Mouse (Mus musculus): ENCODE measurements around the gene Mid2.
A peak's percentile ranks its signal among the peaks of the same experiment; 100 is the strongest.
"Not testable (repeated sequence)": the region's sequence is repeated elsewhere in the genome, so short reads cannot be mapped to it uniquely, and the experiment has no call there.

The Mid2 gene

DNA sequence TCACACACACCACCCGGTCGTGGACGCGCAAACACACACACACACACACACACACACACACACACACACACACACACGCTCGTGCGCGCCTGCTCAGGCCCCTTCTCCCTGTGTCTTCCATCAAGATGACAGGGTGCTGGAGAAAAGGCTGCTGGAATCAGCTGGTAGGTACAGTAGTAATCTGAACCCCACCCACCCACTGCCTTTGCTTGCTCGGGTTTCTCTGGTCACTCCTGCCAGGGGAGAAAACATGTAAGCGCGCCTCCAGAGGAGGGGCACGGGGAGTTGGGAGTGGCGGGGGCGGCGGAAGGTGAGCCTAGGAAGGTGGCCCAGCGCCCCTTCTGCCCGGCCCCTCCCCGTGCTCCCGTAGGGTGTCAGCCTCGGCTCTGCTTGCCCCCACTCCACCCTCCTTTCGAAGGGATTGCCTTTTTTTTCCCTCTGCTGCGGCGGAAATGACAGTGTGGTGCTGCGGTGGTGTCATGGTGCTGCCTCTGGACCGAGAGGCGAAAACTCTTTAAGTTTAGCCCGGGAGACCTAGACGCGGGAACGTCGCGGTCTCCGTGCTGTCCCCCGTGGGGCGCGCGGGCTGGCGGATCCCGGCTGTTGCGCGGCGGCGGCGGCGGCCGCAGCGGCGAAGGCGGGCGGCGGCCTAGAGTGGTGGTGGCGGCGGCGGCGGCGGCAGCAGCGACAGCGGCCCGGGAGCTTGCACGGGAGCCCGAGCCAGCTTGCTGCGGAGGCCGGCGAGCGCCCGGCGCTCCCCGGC lies at the start of gene Mid2:
Gene Mid2 (plus strand): TSS at position 121 of the 763 bp plus-strand sequence.
- DNase-seq (ENCODE audit: low spot score) = peak; percentile 40

DNA sequence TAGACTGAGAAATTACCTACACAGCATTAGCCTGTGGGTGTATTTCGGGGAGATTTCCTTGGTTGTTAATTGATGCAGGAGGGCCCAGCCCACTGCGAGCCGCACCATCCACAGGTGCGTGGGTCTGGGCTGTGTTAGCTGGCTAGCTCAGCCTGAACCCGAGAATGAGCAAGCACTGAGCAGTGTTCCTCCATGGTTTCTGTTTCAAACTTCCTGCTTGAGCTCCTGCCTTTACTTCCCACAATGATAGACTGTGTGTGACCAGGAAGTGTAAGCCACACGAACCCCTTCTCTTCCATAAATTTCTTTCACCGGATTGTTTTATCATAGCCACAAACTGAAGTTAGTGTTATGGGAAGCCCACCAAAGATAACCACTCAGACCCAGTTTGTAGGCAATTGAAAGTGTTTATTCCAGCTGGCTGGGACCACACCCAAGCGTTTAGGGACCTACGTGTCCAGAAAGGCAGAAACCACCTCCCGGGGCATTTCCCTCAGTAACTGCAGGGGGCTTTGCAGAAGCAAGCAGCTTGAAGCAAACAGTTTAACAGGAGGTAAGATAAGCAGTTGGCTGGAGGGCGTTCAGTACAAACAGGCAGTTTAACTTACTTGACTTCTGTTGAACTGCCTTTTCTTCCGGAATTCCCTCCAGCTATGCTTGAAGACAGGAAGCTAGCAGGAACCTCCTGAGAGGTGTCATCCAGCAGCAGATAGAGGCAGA lies 39.4 kb upstream of the Mid2 start:
- DNase-seq (ENCODE audit: low spot score) = no peak

DNA sequence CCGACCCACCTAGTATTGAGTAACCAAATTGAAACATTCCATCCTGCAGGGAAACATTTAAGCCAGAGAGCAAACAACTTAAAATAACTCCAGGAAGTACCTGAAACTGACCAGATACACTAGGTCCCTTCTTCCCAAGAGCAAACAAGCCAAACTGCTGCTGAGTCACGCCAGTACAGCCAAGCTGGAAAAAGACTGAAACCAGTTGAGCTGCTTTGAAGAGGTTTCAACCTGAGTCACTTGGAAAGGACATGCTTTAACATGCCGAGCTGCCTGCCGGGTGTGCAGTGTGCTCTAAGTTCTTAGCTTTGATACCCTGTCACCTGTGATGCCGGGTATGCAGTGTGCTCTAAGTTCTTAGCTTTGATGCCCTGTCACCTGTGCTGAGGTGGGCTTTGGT lies 26.4 kb upstream of the Mid2 start:
- DNase-seq (ENCODE audit: low spot score) = no peak

DNA sequence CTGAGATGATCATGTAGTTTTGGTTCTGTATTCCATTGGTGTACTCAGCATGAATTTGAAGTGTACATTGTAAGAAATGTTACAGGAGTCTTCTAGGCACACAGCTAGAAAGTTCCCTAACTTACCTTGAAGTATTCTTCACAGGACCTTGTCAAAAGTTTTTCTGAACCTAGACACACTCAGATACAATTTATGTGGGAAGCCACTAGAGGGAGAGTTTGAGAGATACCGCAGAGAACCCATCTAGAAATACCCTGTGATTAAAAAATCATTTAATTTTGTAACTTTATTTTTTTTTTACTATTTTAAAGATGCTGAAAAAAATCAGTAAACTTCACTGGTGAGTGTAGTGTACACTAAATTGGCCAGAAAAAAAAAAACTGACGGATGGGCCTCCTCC lies 24.8 kb upstream of the Mid2 start:
- no peak for DNase-seq (ENCODE audit: low spot score)

DNA sequence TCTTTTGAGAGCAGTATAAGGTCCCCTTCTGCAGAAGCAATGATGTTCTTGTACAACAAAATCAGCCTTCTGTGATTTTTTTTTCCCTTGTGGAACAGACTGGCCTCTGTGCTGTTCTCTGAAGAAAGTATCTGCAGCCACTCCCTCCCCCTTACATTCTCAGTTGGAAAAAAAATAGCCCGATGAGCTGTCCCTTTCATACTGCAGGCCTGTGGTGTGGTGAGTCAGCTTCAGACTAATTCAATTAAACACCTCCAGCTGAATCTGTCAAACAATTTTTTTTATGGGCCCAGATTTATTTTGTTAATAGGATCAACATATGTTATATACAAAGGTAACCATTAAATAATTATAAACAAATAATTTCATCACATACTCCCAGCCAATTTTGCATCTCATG lies 3.7 kb upstream of the Mid2 start:
- DNase-seq (ENCODE audit: low spot score) = no peak

DNA sequence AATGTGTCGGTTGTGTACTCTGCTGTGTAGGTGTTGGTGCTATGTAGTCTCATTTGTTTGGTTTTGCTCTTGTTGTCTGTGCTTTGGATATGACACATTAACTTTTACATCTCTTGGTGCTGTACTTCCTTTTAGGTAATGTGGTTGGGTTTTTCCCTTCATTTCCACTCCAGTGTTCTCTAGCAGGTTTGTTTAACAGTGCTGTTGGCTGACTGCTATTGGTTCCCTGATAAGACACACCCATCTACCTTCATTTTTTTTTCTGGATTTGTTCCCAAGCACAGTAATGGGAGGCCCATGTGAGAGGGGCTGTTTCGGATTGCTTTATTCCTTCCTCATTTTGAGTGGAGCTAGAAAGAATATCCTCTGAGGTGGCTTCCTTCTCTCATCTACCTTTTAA lies 883 bp upstream of the Mid2 start:
- no peak for DNase-seq (ENCODE audit: low spot score)

DNA sequence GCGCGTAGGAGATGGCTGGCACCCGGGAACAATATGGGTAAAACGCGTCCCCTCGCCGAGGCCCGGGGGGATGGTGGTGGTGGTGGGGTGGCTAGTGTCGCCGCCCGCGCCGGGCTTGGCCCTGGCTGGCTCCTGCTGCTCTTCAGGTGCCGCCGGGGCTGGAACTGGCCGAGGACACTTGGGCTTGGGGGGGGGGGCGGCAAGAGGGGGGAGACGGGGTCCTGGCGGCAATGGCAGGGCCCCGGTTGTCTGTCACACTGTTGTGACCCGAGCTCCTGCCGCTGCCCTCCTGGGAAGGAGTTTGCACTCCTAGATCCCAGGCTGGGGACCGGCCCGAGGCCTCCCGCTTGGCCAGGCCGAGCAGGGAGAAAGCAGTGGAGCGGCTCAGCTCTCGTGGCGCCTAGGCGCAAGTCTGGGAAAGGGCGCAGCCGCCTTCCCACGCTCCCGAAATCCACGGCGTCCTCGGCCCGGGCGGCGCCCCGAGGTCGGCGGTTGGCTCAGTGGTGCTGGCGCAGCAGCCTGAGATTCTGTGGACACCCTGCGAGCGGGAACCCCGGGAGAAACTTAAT lies 927 bp downstream of the Mid2 start:
- DNase-seq (ENCODE audit: low spot score) = peak; percentile 37

DNA sequence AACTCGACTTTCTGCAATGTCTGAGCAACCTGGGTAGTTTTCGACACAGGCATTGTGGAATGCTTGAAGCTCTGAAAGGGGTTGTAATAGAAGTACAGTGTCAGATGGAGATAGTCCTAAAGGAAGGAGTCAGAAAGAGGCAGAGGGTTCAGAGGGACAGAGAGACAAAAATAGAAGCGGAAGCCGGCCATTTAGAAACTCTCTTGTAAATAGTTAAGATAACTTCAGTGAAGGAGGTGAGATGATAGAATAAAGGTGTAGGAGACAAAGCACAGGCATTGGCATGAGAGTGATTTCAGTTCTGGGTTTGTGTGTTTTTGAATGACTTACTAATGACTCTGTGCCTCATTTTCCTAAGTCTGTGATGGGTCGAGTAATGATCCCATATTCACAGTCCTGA lies 11.0 kb downstream of the Mid2 start:
- no peak for DNase-seq (ENCODE audit: low spot score)

DNA sequence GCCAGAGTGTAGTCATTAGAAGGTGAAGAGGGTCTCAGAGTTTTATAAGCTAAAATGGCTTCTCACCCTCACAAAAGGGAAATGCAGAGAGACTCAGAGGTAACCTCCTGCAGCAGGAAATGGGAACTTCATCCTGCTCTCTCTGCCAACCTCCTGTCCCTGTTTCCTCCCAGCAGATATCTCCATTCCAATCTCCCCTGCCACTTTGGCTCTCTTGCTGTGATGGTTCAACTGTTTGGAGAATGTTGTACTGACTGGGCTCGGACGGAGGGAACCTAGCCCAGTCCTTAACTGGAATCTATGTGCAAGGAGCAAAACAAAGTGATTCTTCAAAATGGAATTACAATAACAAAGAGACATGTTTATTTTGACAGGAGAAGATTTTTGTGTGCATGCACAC lies 23.9 kb downstream of the Mid2 start:
- DNase-seq (ENCODE audit: low spot score) = no peak

DNA sequence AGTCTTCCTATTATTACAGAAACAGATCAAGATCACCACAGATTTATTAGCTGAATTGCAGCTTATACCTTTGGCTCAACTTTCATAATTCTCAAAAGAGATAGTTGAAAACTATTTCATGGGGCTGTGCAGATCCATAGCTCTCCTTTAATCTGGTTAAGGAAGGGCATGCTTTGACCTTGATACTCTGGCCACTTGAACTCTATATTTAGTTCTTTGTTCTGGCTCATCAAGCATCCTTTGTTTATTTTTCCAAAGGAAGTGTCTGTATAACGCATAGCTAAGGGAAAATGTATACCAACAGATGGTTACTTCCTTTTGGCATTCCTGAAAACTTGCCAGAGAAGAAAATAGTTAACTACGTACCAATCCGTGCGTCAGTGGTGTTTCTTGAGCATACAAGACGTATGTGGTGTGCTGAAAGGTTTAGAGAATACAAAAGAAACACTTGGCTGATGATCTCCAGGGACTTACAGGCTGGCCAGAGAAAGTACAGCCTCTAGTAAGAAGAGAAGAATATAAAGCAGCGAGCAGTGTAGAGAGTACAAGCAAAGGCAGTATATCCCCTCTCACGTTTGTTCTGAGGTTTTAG lies 33.6 kb downstream of the Mid2 start:
- DNase-seq (ENCODE audit: low spot score) = not testable (repeated sequence)

DNA sequence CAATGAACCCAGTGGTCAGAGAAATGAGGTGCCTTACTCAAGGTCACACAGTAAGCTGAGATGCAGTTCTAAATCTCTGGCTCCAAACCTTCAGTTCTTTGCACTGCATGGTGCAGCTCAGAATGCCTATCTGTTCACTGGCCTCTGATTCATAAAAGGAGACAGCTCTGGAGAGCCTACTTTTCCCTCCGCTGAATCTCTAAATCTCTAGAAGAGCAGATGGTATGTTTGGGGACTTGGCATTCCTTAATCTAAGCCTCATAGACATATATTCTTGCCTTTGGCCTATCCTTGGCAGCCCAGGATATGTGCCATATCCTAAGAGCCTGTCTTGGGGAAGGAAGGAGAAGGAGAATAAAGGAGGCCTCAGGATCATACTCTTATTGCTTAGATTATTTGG lies 38.8 kb downstream of the Mid2 start:
- DNase-seq (ENCODE audit: low spot score) = no peak

DNA sequence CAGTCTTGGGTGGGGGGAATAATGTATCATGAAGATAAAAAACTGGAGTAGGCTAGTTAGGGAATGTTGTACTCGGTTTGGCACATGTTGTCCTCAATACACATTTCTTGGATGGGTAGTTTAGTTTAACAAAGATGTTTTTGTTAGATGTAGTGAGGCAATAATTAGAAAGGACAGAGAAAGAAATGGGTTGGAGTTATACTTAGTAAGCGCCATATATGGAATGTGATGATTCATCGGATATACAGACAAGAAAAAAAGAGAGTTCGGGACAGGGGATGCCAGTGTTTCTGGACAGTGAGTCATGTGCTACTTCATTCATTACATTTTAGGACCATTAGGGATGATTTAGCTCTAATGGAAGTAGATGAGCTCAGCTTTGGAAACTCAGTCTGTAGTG lies 41.7 kb downstream of the Mid2 start:
- DNase-seq (ENCODE audit: low spot score) = no peak

DNA sequence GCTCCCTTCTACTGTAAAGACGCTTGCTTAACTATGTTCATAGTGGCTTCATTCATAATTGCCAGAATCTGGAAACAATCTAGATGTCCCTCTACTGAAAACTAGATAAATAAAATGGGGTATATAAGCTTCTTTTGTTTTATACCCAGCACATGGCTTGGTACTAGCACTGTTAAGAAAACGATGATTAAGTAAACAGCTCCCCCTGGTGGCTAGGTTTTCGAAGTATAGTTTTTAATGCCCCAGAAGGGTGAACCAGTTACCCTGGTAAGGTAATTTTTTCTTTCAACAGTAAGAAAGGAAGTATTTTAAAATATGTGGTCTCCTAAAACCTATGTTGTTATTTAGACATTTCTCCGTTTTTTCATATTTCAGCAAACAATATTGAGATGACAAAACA lies 58.0 kb downstream of the Mid2 start:
- DNase-seq (ENCODE audit: low spot score) = peak; percentile 72

DNA sequence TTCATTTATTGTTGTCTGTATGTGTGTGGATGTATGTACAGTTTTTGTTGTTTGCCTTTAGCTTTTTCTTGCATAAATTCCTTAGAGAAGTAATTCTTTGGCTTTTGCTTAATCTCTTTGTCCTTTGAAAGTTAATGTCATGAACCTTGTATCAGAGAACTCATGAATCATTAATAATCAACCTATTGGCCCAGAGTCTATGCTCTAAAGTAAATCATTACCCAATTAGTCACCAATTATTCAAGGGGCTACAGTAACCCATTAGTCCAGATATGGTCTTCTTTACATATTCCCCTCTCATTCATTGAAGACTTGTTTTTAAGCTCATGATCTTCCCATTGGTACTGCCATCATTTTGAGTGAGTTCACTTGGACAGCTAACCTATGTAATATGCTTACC lies 74.6 kb downstream of the Mid2 start:
- no peak for DNase-seq (ENCODE audit: low spot score)

DNA sequence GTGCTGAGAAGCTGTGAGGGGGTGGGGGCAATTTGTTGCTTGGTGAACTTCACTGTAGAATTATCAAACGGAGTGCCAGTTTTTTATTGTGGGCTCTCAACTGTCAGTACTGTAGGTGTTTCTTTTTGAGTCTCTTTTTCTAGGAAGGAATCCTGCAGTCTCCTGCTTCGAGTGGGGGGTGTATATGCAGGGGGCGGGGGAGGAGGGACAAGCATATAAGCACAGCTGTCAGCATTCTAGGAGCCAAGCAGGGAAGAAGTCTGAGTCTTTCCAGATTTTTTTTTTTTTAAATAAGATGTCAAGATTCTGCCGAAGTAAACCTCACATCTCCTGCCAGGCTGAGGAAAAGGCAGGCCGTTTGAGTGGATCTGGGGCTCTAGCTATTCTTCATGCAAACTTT lies 78.8 kb downstream of the Mid2 start:
- DNase-seq (ENCODE audit: low spot score) = no peak

DNA sequence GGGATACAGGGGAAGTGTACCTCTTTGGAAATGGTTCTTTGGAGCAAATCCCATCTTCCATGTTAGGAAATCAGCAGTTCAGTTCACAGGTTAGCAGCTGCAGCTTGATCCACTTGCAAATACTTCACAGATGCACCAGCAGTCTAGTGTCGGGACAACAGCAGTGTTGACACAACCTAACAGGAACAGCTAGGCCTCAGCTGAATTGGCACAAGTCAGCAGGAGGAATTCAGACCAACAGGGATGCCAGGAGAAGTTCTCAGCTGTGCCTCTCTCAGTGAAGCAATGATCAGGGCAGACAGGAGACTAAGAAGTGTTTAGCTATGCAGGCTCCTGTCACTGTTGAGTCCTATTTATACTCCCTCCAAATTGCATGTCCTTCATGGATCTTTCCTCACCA lies 105.4 kb downstream of the Mid2 start:
- DNase-seq (ENCODE audit: low spot score) = no peak

DNA sequence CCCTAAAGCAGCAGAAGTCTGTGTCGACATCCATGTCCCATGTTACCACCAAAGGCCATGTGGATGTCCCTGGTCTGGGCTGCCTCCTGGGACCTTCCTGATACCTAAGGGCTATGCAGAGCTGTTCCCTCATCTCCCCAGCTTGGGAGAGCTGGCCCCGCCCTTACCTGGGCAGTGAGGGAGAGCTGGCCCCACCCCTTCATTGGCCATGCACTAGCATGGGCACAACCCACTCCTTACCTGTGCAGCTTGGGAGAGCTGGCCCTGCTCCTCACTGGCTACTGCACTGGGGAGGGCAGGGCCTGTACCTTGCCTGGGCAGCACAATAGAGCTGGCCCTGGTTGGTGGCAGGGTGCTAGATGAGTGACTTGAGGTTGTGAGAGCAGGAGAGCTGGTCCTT lies 140.9 kb downstream of the Mid2 start:
- DNase-seq (ENCODE audit: low spot score) = no peak

DNA sequence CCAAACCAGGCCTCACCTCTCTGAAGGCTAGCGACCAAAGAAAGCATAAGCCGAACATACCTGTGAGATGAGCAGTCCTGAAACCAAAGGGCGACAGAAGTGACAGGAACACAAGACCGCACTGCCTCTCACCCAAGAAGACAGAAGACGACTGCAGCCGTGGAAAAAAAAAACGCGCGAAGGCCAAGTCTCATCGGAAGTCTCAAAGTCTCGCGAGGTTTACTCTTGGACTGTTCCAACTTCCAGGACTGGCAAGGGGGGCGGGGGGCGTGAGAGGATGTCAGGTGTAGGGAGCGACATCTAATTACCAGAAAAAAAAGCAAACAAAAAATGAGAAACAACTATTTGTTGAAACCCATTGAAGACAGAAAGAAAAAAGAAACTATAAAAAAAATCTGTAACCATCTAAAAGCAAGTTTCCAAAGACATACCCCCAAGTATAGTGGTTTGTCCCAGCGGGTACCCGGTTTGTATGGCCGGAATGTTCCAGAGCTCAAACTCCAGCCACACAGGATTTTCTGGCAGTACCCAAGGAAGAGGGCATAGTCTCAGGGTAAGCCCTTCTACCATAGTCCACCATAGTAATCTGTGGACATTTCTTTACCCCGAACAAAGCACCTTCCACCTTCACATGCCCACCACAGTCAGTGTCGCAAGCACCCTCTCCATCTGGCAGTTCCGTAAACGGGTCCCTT lies 149.1 kb downstream of the Mid2 start, which contains the start of gene Tex13b:
Gene Tex13b (minus strand): TSS at position 122 of the 695 bp plus-strand sequence.
- DNase-seq (ENCODE audit: low spot score) = no peak
